Mouse (Mus musculus) heart, postnatal 4 days (tissue): Measurements from ENCODE around the gene Rhobtb1. TPM values are rescaled to one million over a fixed set of nuclear protein-coding genes. Genes with fewer than 3 reads are reported as not detected.

Experiments
- DNase-seq: peaks from one replicate; pipeline ENCODE4 v3.0.0; 2021
- total RNA-seq, 2 experiments: library from RNA; stranded (reverse); gene quantifications; 2 replicates each; pipeline ENCODE4 v1.2.3; 2021

The Rhobtb1 gene
- total RNA-seq, 2 experiments from 2014 or later, result 46.7 to 59.7 TPM

DNA sequence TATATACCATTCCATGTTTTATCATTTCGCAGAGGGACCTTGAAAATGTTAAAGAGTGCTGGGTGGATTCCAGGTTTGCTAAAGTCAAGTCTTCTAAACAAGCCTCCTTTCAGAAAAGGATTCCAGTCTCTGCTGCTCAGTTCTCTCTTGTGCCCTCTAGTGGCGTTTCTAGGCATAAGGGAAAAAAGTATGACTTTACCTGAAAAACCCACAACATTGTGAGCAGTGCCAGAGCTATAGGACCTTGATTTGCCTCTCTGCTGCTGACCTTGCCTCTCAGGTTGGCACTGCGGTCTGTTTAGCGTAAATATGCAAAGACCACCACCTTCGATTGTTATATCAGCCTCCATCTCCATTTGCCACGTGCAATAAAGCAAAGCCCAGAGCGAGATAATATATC is 13.9 kb downstream of the Rhobtb1 start:
- peak; percentile 31 for DNase-seq

GRCm38 (mm10) chr10:69165847-69166246 is 14.6 kb downstream of the Rhobtb1 start:
- DNase-seq, result no peak

DNA sequence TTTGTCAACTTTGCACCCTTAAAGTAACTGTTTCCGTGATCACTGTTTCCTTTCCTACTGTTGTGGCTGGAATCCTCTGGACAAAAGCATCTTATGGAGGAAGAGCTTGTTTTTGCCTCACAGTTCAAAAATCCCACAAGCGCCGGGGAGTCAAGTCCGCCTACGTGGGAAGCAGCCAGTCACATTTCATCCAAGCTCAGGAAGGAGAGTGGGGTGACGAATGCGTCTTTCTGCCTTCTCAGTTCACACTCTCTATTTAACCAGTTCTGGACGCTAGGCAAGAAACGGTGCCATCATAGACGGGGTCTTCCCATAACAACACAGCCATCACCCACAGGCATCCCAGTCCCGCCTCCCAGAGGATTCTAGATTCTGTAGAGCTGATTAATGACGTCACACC is 15.3 kb downstream of the Rhobtb1 start:
- DNase-seq, result no peak

DNA sequence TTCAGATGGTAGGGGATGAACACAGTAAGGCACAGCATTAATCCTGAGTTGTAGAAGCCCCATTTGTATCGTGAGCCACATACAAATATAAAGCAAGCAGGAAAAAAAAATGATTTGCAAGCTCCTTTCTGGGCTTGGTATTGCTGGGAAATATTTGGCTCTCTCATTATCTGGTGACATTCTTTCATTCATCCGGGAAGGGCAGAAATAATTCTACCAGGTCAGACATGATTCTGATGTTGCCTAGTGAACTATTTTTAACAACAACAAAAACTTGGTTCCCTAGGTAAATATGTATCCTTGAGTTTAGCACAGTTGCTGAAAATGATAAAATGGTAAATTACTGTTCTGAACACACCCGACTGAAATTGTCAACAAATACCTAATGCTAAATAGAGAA is 21.2 kb downstream of the Rhobtb1 start:
- DNase-seq, result no peak

- no peak for DNase-seq
These were observed 24.9 kb downstream of the Rhobtb1 start for GRCm38 (mm10) chr10:69176116-69176515.

DNA sequence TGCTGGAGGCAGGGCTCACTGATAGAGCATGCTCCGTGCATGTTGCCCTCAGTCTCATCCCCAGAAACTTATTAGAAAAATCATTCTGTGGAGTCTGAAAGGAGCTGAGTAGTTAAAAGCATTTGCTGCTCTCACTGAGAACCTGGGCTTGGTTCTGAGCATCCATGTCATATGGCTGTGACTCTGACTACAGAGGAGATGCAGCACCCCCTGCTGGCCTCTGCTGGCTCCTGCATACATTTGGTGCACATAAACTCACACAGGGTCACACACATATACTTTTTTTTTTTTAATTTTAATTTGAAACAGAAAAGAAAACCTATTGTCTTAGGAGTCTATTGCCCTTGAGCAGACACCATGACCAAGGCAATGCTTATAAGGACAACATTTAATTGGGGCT is 28.1 kb downstream of the Rhobtb1 start:
- DNase-seq, result no peak

- no peak for DNase-seq
These were observed 29.8 kb downstream of the Rhobtb1 start for GRCm38 (mm10) chr10:69180997-69181396.

- no peak for DNase-seq
These were observed 33.7 kb downstream of the Rhobtb1 start for GRCm38 (mm10) chr10:69184903-69185302.

GRCm38 (mm10) chr10:69185431-69185830 is 34.2 kb downstream of the Rhobtb1 start:
- DNase-seq, result peak; percentile 28

DNA sequence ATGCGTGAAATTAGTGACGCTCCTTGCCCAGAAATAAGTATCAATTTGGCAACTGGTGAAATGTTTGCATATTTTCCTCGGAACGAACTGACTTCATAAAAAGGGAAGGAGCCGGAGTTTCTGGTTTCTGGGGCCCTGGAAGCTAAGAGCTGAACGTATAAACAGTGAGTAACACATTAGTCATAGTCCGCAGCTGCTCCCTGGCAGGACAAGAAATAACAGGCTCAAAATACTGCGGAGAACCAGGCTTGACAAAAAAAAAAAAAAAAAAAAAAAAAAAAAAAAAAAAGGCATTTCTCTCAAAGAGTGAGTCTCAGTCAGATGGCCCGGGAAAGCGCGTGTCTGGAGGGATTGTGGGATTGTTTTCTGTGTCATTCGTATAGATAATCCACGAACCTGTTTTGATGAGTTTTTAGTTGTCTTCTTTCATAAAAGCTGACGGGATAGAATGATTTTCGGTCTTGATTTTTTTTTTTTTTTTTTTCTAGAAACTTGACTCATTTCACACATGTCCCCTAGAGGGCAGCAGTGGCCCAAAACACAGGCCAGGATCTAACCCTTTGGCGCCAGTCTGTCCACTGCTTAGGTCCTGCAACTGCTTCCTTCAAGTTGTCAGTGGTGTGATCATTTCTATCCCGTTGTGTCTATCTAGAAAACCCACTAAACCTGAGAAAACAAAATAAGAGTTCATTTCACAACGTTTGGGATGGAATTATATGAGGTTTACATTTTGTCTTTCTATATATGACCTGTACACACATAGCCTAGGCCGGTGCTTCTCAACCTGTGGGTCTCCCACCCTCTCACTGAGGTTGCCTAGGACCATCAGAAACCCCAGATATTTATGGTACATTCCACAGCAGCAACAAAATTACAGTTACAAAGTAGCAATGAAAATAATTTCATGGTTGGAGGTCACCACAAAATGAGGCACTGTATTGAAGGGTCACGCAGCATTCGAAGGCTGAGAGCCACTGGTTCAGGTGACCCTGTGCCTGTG is 35.0 kb downstream of the Rhobtb1 start:
- DNase-seq, result peak; percentile 82

DNA sequence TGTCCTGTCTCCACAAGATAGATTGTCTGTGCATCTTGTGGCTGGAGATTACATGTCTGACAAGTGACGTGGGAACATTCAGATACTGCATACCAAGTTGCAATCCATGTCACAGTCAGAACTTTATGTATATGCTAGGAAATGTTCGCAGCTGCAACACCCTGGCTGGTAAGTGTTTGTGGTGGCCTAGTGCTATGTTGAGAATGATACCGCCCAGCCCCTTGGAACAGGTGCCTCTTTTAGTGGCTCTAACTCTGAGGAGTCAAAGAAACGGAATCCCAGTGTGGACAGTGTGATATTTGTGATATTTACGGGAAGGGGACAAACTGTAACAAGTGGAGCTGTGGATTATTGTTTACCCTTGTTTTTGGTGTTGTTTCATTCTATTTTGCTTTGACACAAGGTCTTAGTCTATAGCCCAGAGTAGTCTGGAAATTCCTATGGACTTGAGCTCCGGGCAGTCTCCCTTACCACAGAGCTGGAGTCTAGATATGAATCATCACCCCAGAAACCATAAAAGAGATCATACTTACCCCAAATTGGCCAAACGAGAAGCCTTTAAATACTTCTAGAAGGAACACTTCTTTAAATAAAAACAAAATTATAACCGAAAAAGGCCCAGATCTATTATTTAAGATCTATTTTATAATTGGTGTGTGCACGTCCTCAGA is 36.7 kb downstream of the Rhobtb1 start:
- no peak for DNase-seq

DNA sequence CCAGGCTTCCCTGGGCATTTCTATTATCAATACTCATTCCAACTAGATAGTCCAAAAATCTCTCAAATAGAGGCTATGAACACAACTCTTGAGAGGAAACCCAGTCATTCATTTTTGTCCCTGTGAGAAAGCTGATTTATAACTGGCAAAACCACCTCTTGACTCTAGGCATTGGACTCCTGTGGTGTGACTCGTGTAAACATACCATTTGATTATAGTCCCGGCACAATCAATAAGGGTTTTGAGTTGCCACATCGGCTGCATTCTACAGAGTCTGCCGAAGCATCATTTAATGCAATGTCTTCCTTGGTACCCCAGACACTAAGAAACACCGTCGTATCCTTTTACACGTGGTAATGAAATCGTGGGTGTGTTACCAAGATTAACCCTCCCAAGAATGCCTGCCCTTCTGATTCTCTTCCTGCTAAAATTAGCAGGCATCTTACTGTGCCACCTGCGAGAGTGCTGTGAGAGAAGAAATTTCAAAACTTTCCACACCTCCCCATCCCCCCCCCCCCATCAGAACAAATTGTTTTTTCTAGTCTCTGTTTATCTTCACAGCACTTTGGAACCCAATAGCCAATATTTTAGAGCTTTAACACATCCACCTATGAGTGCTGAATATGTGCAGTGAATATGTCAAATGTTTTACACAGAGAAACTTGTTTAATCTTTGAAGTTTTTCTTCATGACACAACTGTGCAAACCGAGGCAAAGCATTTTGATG is 39.4 kb downstream of the Rhobtb1 start:
- DNase-seq, result no peak

DNA sequence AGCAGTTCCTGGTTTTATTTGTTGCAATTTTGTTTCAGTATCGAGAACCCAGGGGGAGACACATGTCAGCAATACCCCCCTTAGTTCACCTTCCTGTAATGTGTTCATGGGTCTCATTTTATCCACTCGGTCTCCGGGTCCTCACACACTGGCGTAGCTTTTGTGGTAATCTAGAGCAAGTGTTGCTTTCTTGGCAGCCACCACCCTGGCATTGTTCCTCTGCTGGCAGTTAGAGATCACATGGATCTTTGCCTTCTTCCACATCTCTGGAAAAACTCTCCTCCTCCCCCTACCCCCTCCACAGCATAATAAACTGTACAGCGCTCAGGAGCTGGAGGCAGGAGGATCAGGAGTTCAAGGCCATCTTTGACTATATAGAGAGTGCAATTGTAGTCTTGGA is 41.0 kb downstream of the Rhobtb1 start:
- peak; percentile 34 for DNase-seq

- DNase-seq, result no peak
These were observed 42.5 kb downstream of the Rhobtb1 start for GRCm38 (mm10) chr10:69193721-69194120.

DNA sequence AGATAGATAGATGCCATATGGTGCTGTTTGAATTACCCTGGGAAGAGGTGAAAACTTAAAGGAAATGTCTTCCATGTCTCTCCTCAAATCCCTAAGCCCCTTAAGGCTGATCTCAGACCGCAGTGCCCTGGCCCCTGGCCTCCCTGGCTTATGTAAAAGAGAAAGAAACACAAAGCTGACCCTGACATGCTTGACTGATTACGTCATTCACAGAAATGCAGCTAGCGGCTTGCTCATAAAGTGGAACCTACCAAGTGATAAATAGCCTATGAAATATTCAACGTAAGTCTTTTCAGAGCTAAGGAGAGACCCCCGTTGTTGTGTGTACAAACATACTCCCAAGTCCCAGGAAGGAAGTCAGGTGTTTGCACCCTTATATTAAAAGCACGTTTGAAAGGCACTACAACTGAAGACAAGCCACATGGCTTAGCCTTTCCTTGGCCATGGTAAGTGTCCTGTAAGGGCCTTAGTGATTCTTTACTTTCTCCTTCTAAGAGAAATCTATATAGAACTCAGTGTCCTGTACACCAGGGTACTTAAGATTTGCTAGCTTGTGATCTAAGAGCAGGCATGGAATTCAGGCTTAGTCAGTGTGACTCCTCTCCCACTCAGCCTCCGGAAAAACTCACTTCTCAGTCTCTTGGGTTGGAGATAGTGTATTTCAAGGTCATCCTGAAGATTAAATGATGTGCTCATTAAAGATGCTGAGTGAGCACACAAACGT is 53.6 kb downstream of the Rhobtb1 start:
- DNase-seq, result no peak

DNA sequence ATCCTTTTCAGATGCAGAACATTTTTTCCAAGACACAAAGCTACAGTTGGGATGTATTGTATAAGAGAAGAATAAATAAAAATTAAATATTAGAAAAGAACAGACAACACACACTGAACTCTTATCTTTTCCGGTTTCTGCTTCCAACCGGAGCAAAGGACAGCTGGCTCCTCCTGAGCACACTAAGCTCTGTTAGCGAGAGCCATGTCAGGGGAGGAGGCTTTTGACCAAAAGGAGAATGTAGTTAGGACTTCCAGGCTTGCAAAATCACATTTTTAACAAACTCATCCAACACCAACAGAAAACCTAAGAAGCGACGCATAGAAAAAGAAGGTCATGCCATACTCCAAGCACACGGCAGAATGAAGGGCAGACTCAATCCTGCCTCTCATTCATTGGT is 54.8 kb downstream of the Rhobtb1 start:
- no peak for DNase-seq

DNA sequence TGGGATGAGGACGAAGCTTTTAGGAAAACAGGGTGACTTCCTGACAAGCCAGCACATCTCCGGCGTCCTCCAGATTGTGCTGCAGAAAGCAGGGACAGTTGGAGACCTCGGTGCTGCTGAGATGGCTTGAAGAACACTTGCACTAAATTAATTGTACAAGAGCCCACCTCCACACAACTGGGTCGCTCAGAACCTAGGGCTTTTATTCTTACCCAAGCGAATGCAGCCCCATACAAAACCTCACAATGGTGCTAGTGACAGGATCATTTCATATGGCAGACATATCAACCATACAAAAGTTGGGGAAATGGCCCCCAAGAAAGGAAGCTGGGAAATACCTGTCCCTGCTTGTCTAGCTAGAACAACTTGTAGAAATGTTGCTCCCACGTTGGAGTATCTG is 56.2 kb downstream of the Rhobtb1 start:
- peak; percentile 3 for DNase-seq

GRCm38 (mm10) chr10:69207981-69208630 is 56.9 kb downstream of the Rhobtb1 start:
- DNase-seq, result peak; percentile 13

DNA sequence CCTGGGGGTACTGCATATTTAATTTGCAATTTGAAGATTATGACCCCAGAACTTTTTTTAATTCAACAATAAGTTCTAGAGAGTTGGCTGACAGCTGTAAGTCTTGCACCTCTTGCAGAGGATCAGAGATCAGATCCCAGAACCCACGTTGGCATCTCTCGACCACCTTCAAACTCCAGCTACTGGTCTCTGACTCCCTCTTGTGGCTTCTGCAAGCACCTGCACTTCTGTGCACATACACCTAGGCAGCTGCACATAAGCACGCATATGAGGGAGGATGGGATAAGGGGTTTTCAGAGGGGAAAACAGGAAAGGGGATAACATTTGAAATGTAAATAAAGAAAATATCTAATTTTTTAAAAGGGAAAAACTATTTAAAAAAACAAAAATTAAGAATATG is 57.5 kb downstream of the Rhobtb1 start:
- DNase-seq, result peak; percentile 4

GRCm38 (mm10) chr10:69210006-69210405 is 58.8 kb downstream of the Rhobtb1 start:
- DNase-seq, result peak; percentile 3

GRCm38 (mm10) chr10:69210659-69211058 is 59.4 kb downstream of the Rhobtb1 start:
- DNase-seq, result peak; percentile 6

GRCm38 (mm10) chr10:69211560-69211959 is 60.3 kb downstream of the Rhobtb1 start:
- DNase-seq, result peak; percentile 43
